Mouse (Mus musculus) MEL (cell line): ENCODE results near the gene Zdhhc7. TPM values are rescaled to one million over a fixed set of nuclear protein-coding genes. Genes with fewer than 3 reads are reported as not detected.

ENCODE experiments used
- DNase-seq: peaks from one replicate; pipeline ENCODE4 v3.0.0; 2011; ENCODE audit warnings: low read depth, low spot score
- H3K27ac ChIP-seq: 2 replicates; pipeline ENCODE4 v1.5.1; 2012; ENCODE audit warnings: low read depth, mild to moderate bottlenecking, control low read depth, low read length, moderate library complexity; ENCODE audit not compliant: control insufficient read depth
- H3K27me3 ChIP-seq, 2 experiments: fragments of 150-350 bp in 1 of 2; sonication (generic) in 1 of 2; 2 replicates each; pipeline ENCODE4 v1.6.1; 2012; ENCODE audit warnings: low read length in 2 of 2, mild to moderate bottlenecking in 2 of 2, improper control_type of control experiment in 1 of 2, moderate library complexity in 1 of 2; ENCODE audit not compliant: insufficient read depth in 2 of 2, control insufficient read depth in 1 of 2
- H3K36me3 ChIP-seq, 2 experiments: 2 replicates each; pipeline ENCODE4 v1.6.1; 2012 to 2014; ENCODE audit warnings: low read length in 2 of 2, improper control_type of control experiment in 1 of 2, inconsistent platforms in 1 of 2, mild to moderate bottlenecking in 1 of 2; ENCODE audit not compliant: insufficient read depth in 2 of 2, control insufficient read depth in 1 of 2
- H3K4me1 ChIP-seq, 2 experiments: fragments of 150-350 bp in 1 of 2; sonication (generic) in 1 of 2; 2 replicates each; pipeline ENCODE4 v1.6.1; 2012; ENCODE audit warnings: low read length in 2 of 2, improper control_type of control experiment in 1 of 2, mild to moderate bottlenecking in 1 of 2; ENCODE audit not compliant: insufficient read depth in 2 of 2, control insufficient read depth in 1 of 2
- H3K4me3 ChIP-seq, 2 experiments: fragments of 150-350 bp in 1 of 2; sonication (generic) in 1 of 2; 2 replicates each; pipeline ENCODE4 v1.5.1; 2012; ENCODE audit warnings: low read depth in 2 of 2, low read length in 2 of 2, mild to moderate bottlenecking in 2 of 2, moderate library complexity in 2 of 2, control low read depth in 1 of 2, improper control_type of control experiment in 1 of 2; ENCODE audit not compliant: control insufficient read depth in 1 of 2, insufficient read depth in 1 of 2
- H3K79me2 ChIP-seq: 2 replicates; pipeline ENCODE4 v1.6.1; 2012; ENCODE audit warnings: mild to moderate bottlenecking, low read length, moderate library complexity; ENCODE audit not compliant: control insufficient read depth, poor library complexity, insufficient read depth
- H3K9ac ChIP-seq: 2 replicates; pipeline ENCODE4 v1.6.1; 2012; ENCODE audit warnings: low read depth, mild to moderate bottlenecking, control low read depth, low read length, moderate library complexity; ENCODE audit not compliant: control insufficient read depth, poor library complexity, severe bottlenecking
- H3K9me3 ChIP-seq: fragments of 150-350 bp; sonication (generic); replicated peaks from 2 replicates; pipeline ENCODE4 v1.6.1; 2012; ENCODE audit warnings: mild to moderate bottlenecking, low read length, improper control_type of control experiment, moderate library complexity; ENCODE audit not compliant: insufficient read depth
- CHD1 ChIP-seq: IDR thresholded peaks from 2 replicates; pipeline ENCODE4 v1.6.1; 2012; ENCODE audit warnings: low read depth, mild to moderate bottlenecking, inconsistent platforms, low read length, improper control_type of control experiment
- CTCF ChIP-seq, 3 experiments: IDR thresholded peaks in 2 of 3; conservative IDR thresholded peaks in 1 of 3; 2 replicates each; pipeline ENCODE4 v1.5.1; 2011 to 2012; ENCODE audit warnings: low read length in 3 of 3, low read depth in 2 of 3, mild to moderate bottlenecking in 2 of 3, improper control_type of control experiment in 1 of 3, inconsistent platforms in 1 of 3, mixed read lengths in 1 of 3, moderate library complexity in 1 of 3; ENCODE audit not compliant: control insufficient read depth in 1 of 3, insufficient read depth in 1 of 3, poor library complexity in 1 of 3, severe bottlenecking in 1 of 3
- E2F4 ChIP-seq: IDR thresholded peaks from 2 replicates; pipeline ENCODE4 v1.6.1; 2011; ENCODE audit warnings: low read depth, low read length, improper control_type of control experiment, borderline replicate concordance
- ELF1 ChIP-seq: IDR thresholded peaks from 2 replicates; pipeline ENCODE4 v1.6.1; 2014; ENCODE audit warnings: low read depth, mild to moderate bottlenecking, inconsistent platforms, low read length, improper control_type of control experiment, moderate library complexity
- GABPA ChIP-seq: IDR thresholded peaks from 2 replicates; pipeline ENCODE4 v1.6.1; 2012; ENCODE audit warnings: low read depth, mild to moderate bottlenecking, inconsistent platforms, low read length, improper control_type of control experiment, moderate library complexity
- GATA1 ChIP-seq: IDR thresholded peaks from 2 replicates; pipeline ENCODE4 v1.6.1; 2011; ENCODE audit warnings: low read depth, low read length, improper control_type of control experiment
- HCFC1 ChIP-seq: IDR thresholded peaks from 2 replicates; pipeline ENCODE4 v1.6.1; 2012; ENCODE audit warnings: low read depth, mild to moderate bottlenecking, inconsistent platforms, low read length, improper control_type of control experiment, moderate library complexity
- JUND ChIP-seq: IDR thresholded peaks from 2 replicates; pipeline ENCODE4 v1.6.1; 2011; ENCODE audit warnings: low read depth, mild to moderate bottlenecking, improper control_type of control experiment, low read length
- KAT2A ChIP-seq: conservative IDR thresholded peaks from 2 replicates; pipeline ENCODE4 v1.6.1; 2012; ENCODE audit warnings: low read depth, low read length, improper control_type of control experiment, inconsistent platforms
- MEF2A ChIP-seq: IDR thresholded peaks from 2 replicates; pipeline ENCODE4 v1.6.1; 2014; ENCODE audit warnings: low read depth, mild to moderate bottlenecking, inconsistent platforms, low read length, improper control_type of control experiment; ENCODE audit not compliant: poor library complexity, insufficient replicate concordance, severe bottlenecking; ENCODE audit errors: extremely low read depth
- MXI1 ChIP-seq: IDR thresholded peaks from 2 replicates; pipeline ENCODE4 v1.6.1; 2011; ENCODE audit warnings: mild to moderate bottlenecking, low read depth, low read length, improper control_type of control experiment
- MYC ChIP-seq: IDR thresholded peaks from 2 replicates; pipeline ENCODE4 v1.6.1; 2011; ENCODE audit warnings: low read depth, mild to moderate bottlenecking, low read length, improper control_type of control experiment, moderate library complexity
- NRF1 ChIP-seq: IDR thresholded peaks from 2 replicates; pipeline ENCODE4 v1.6.1; 2014; ENCODE audit warnings: low read depth, mild to moderate bottlenecking, inconsistent platforms, low read length, improper control_type of control experiment, moderate library complexity; ENCODE audit not compliant: poor library complexity, insufficient read depth, severe bottlenecking
- POLR2A ChIP-seq, 2 experiments: IDR thresholded peaks; 2 replicates each; pipeline ENCODE4 v1.6.1; 2011 to 2012; ENCODE audit warnings: low read length in 2 of 2, mild to moderate bottlenecking in 2 of 2, control low read depth in 1 of 2, improper control_type of control experiment in 1 of 2, low read depth in 1 of 2, moderate library complexity in 1 of 2; ENCODE audit not compliant: control insufficient read depth in 1 of 2, insufficient read depth in 1 of 2, poor library complexity in 1 of 2
- POLR2AphosphoS2 ChIP-seq: IDR thresholded peaks from 2 replicates; pipeline ENCODE4 v1.6.1; 2011; ENCODE audit warnings: low read length, improper control_type of control experiment
- RCOR1 ChIP-seq: IDR thresholded peaks from 2 replicates; pipeline ENCODE4 v1.6.1; 2012; ENCODE audit warnings: low read depth, mild to moderate bottlenecking, inconsistent platforms, low read length, improper control_type of control experiment
- SIN3A ChIP-seq: IDR thresholded peaks from 2 replicates; pipeline ENCODE4 v1.6.1; 2012; ENCODE audit warnings: low read length, improper control_type of control experiment, inconsistent platforms
- SMC3 ChIP-seq: IDR thresholded peaks from 2 replicates; pipeline ENCODE4 v1.6.1; 2011; ENCODE audit warnings: low read depth, low read length, improper control_type of control experiment
- TAL1 ChIP-seq: IDR thresholded peaks from 2 replicates; pipeline ENCODE4 v1.6.1; 2012; ENCODE audit warnings: mild to moderate bottlenecking, inconsistent platforms, low read length, moderate library complexity, mixed read lengths
- TBP ChIP-seq: IDR thresholded peaks from 2 replicates; pipeline ENCODE4 v1.8.0; 2011; ENCODE audit warnings: low read depth, low read length, improper control_type of control experiment
- TCF12 ChIP-seq: IDR thresholded peaks from 2 replicates; pipeline ENCODE4 v1.6.1; 2014; ENCODE audit warnings: low read depth, mild to moderate bottlenecking, inconsistent platforms, low read length, improper control_type of control experiment, moderate library complexity
- UBTF ChIP-seq: IDR thresholded peaks from 2 replicates; pipeline ENCODE4 v1.6.1; 2012; ENCODE audit warnings: low read depth, mild to moderate bottlenecking, inconsistent platforms, low read length, improper control_type of control experiment, moderate library complexity, borderline replicate concordance; ENCODE audit not compliant: insufficient read depth
- USF2 ChIP-seq, 2 experiments: IDR thresholded peaks; 2 replicates each; pipeline ENCODE4 v1.6.1; 2011 to 2012; ENCODE audit warnings: improper control_type of control experiment in 2 of 2, low read length in 2 of 2, borderline replicate concordance in 1 of 2, inconsistent platforms in 1 of 2, low read depth in 1 of 2, mild to moderate bottlenecking in 1 of 2; ENCODE audit not compliant: insufficient read depth in 1 of 2
- ZMIZ1 ChIP-seq: IDR thresholded peaks from 2 replicates; pipeline ENCODE4 v1.6.1; 2012; ENCODE audit warnings: low read depth, mild to moderate bottlenecking, inconsistent platforms, low read length, improper control_type of control experiment, moderate library complexity
- ZNF384 ChIP-seq: IDR thresholded peaks from 2 replicates; pipeline ENCODE4 v1.6.1; 2012; ENCODE audit warnings: low read depth, mild to moderate bottlenecking, inconsistent platforms, low read length, improper control_type of control experiment
- polyA plus RNA-seq, 2 experiments: library from polyadenylated mRNA; stranded (reverse) in 1 of 2; unstranded in 1 of 2; fragments of >175 nt in 1 of 2; fragments of >200 nt in 1 of 2; gene quantifications; 2 replicates each; pipeline versions ENCODE4 v1.2.1 to v1.2.4; 2012; ENCODE audit warnings: low replicate concordance in 2 of 2, low read depth in 1 of 2; ENCODE audit not compliant: insufficient read length in 2 of 2, insufficient read depth in 1 of 2, missing spikeins in 1 of 2
- total RNA-seq: library from RNA; depleted of rRNA; stranded (reverse); fragments of 300-350 nt; gene quantifications from 2 replicates; pipeline ENCODE4 v1.2.3, GENCODE M21; 2012

The Zdhhc7 gene
- total and polyA plus RNA-seq, 3 experiments = 51.0 to 126 (median 54.4) TPM

GRCm38 (mm10) chr8:120075347-120075746, 25.9 kb downstream of the Zdhhc7 start:
- H3K79me2 ChIP-seq = no peaks in the 10 kb centered on the region
- H3K9me3 ChIP-seq = no peaks in the 10 kb centered on the region
- DNase-seq = no peak
- no peaks in the 10 kb centered on the region for H3K27me3 ChIP-seq
- H3K36me3 ChIP-seq = peaks cover 0 to 3% of the 10 kb centered on the region in 2 experiments; a peak in 2 of 4 replicates
- H3K27ac ChIP-seq = no peak overlapping the region
- H3K4me3 ChIP-seq = no peak overlapping the region
- peaks cover 0 to 8% of the 10 kb centered on the region in 2 experiments; a peak in 2 of 4 replicates for H3K4me1 ChIP-seq
- no peak overlapping the region for H3K9ac ChIP-seq
- TF ChIP-seq UBTF (no peak), TBP (no peak), SMC3 (no peak), POLR2A (IDR thresholded peaks at IDR 0.05; ENCODE audit: control insufficient read depth in 1 of 2, insufficient read depth in 1 of 2, low read depth in 1 of 2, low read length in 2 of 2, poor library complexity in 1 of 2) (no peak), ZMIZ1 (no peak), KAT2A (no peak), TAL1 (no peak), ZNF384 (no peak), CHD1 (no peak), ELF1 (no peak), NRF1 (no peak), HCFC1 (no peak), TCF12 (no peak), E2F4 (no peak), POLR2AphosphoS2 (no peak)

- H3K4me1 ChIP-seq = peaks cover 0 to 8% of the 10 kb centered on the region in 2 experiments; a peak in 2 of 4 replicates
- H3K9me3 ChIP-seq = no peaks in the 10 kb centered on the region
- H3K79me2 ChIP-seq = no peaks in the 10 kb centered on the region
- no peak overlapping the region for H3K4me3 ChIP-seq
- no peak overlapping the region for H3K27ac ChIP-seq
- TF ChIP-seq GABPA (no peak), KAT2A (no peak), MXI1 (no peak), USF2 (IDR thresholded peaks at IDR 0.05; ENCODE audit: borderline replicate concordance in 1 of 2, insufficient read depth in 1 of 2, low read depth in 1 of 2, low read length in 2 of 2) (no peak), MEF2A (no peak), MYC (no peak), SIN3A (no peak), JUND (no peak), RCOR1 (no peak), POLR2AphosphoS2 (no peak), ZNF384 (no peak), TAL1 (no peak), CTCF (IDR thresholded peaks at IDR 0.05 in 2 of 3, conservative IDR thresholded peaks at IDR 0.05 in 1 of 3; ENCODE audit: control insufficient read depth in 1 of 3, insufficient read depth in 1 of 3, low read depth in 2 of 3, low read length in 3 of 3, poor library complexity in 1 of 3, severe bottlenecking in 1 of 3) (no peak), GATA1 (no peak)
- TF ChIP-seq, all 39 proteins: peak for 0
- no peak for DNase-seq
- Histone ChIP-seq H3K36me3 (peaks cover 0 to 3% of the 10 kb centered on the region in 2 experiments; a peak in 2 of 4 replicates), H3K9ac (no peak overlapping the region), H3K27me3 (no peaks in the 10 kb centered on the region)
These were observed 26.8 kb downstream of the Zdhhc7 start for GRCm38 (mm10) chr8:120074516-120074915.
